Mouse (Mus musculus): ENCODE results near the gene Hist1h2bn.

- TF ChIP-seq POLR2A (IDR thresholded peaks at IDR 0.05; ENCODE audit: control insufficient read depth, extremely low read depth, insufficient read depth, low read length, poor library complexity) (no peak), CTCF (IDR thresholded peaks at IDR 0.05; ENCODE audit: borderline replicate concordance, control insufficient read depth, extremely low read depth, insufficient read depth, low read length, poor library complexity) (no peak)
These were observed 32.4 kb downstream of the Hist1h2bn start for GRCm38 (mm10) chr13:21786189-21786898.

All from thymus, adult 2 months (tissue).